Mouse (Mus musculus): ENCODE results near the gene Tmem127.
"Not testable (repeated sequence)": the region's sequence is repeated elsewhere in the genome, so short reads cannot be mapped to it uniquely, and the experiment has no call there.

The Tmem127 gene

DNA sequence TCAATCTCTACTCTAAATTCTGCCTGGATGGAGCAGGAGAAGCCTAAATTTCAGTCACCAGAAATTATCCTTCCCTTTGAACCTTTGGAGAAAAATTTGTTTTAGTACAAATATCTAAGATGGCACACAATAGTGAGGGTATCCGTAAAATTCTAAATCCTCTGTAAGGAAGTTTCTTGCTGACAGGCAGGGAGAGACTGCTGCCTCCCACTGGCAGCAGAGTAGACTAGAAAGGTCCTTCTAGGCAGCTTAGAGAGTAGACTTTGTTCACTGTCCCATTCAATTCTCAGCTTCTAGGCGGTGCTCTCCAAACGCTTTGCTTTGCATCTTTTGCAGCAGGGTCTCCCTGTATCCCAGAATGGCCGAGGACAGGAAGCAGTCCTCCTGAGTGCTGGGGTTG, 20.1 kb downstream of the Tmem127 start:
- no peak for DNase-seq (ENCODE audit: low spot score in 2 of 2)

- DNase-seq (ENCODE audit: low spot score in 2 of 2) = peak; percentile 97 to 98
Observed at GRCm38 (mm10) chr2:127269491-127270299, 22.0 kb downstream of the Tmem127 start, which contains the start of gene Stard7. Stard7 (plus strand) TSS chr2:127270218.

- DNase-seq (ENCODE audit: low spot score in 2 of 2) = peak; percentile 88 to 91
Observed at GRCm38 (mm10) chr2:127270300-127271041, 22.8 kb downstream of the Tmem127 start.

GRCm38 (mm10) chr2:127271042-127271515, 23.4 kb downstream of the Tmem127 start:
- peak in 1 of 2 experiments; percentile 10 for DNase-seq (ENCODE audit: low spot score in 2 of 2)

DNA sequence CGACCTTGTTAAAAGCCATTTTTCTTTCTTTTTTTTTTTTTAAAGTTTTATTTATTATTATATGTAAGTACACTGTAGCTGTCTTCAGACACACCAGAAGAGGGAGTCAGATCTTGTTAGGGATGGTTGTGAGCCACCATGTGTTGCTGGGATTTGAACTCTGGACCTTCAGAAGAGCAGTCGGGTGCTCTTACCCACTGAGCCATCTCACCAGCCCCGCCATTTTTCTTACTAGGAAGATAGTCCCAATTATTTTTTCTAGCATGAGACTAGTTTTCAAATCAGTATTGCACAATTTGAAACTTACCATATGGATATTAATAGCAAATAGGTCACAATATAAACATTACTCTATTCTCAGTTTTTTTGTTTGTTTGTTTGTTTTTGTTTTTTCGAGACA, 24.3 kb downstream of the Tmem127 start:
- DNase-seq (ENCODE audit: low spot score in 2 of 2) = not testable (repeated sequence)

DNA sequence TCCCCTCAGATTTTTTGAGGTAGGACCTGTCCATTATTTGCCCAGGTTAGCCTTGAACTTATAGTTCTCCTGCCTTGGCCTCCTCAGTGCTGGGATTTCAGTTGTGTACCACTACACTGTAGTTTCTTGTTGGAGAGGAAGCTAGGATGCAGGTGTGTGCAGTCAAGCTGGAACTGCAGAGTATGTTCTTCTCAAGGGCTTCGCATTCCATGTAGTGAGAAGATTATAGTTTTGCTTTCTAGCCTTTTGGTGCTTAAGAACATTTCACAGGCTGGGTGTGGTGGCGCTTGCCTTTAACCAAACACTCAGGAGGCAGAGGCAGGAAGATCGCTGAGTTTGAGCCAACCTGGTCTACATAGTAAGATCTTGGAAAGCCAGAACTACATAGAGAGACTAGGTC, 25.1 kb downstream of the Tmem127 start:
- no peak for DNase-seq (ENCODE audit: low spot score in 2 of 2)

DNA sequence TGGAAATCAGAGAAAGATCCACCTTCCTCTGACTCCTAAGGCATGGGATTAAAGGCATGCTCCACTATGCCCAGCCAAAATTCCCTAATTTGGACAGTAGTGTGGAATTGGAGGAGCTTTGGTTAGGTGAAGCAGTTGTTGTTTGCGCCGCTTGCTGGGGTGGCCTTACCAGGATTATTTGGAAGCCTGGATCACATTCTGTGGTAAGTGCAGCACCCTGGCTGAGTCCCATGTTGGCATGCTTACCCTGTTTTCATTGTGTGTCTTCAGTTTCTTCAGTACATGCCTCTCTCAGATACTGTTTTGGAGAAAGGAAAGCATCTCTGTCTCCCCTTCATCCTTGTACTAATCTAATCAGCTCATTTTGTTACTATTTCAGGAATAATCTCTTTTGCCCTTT, 26.9 kb downstream of the Tmem127 start:
- DNase-seq (ENCODE audit: low spot score in 2 of 2) = no peak

GRCm38 (mm10) chr2:127275551-127276320, 28.0 kb downstream of the Tmem127 start:
- no peak for DNase-seq (ENCODE audit: low spot score in 2 of 2)

DNA sequence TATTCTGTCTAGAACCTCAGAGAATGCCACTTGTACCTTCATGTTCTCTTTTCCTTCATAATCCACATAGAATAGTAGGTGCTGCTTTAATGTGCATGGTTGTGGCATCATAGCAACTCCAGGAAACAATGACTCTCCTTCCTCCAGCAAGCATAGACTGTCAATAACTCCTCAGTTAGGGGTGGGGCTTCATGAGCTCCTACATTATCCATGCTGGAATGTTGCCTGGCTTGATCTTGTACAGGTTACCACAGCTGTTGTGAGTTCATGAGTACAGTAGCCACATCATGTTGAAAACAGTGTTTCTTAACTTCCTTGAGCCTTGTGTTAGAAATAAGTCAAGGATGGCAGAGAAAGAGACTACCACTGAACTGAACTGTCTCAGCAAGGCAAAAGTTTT, 30.5 kb downstream of the Tmem127 start:
- DNase-seq (ENCODE audit: low spot score in 2 of 2) = no peak

- DNase-seq (ENCODE audit: low spot score in 2 of 2) = no peak
Observed at GRCm38 (mm10) chr2:127292250-127292649, 44.5 kb downstream of the Tmem127 start.

DNA sequence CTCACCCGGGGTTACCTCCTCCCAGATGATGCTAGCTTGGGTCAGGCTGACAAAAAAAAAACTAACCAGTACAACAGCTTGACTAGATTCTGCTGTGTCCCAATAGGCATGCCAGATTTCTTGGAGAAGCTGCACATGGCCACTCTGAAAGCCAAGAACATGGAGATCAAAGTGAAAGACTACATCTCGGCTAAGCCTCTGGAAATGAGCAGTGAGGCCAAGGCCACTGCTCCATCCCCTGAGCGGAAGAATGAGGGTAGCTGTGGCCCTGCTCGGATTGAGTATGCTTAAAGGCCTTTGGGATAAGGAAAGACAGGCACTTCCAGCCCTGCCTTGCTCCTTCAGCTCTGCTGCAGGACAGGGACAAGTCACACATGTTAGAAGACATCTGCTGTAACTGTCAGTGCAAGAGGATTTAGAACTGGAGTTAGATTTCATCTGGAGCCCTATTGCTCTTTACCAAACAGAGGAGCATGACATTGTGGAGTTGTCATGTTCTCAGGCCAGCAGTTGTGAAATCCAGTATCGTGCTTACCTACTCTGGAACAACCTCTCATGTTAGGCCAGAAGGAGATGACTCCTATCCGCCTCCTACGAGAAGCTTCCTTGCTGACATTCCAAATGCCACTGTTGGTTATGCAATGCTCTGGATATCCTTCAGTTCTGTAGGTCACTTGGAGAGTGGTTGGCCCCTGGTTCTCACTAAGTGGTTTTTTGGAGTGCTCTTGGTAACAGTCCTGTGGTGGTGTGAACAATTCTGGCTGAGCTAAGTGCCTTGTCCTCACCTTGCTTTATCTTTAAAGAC, 49.5 kb downstream of the Tmem127 start:
- DNase-seq (ENCODE audit: low spot score in 2 of 2) = peak; percentile 27

- no peak for DNase-seq (ENCODE audit: low spot score in 2 of 2)
Observed at GRCm38 (mm10) chr2:127298056-127298455, 50.3 kb downstream of the Tmem127 start.

GRCm38 (mm10) chr2:127300701-127301100, 53.0 kb downstream of the Tmem127 start:
- DNase-seq (ENCODE audit: low spot score in 2 of 2) = no peak

GRCm38 (mm10) chr2:127301883-127302282, 54.2 kb downstream of the Tmem127 start:
- DNase-seq (ENCODE audit: low spot score in 2 of 2) = no peak

- not testable (repeated sequence) for DNase-seq (ENCODE audit: low spot score in 2 of 2)
Observed at GRCm38 (mm10) chr2:127304192-127304591, 56.5 kb downstream of the Tmem127 start.

- DNase-seq (ENCODE audit: low spot score in 2 of 2) = no peak
Observed at GRCm38 (mm10) chr2:127304609-127305210, 57.0 kb downstream of the Tmem127 start.

DNA sequence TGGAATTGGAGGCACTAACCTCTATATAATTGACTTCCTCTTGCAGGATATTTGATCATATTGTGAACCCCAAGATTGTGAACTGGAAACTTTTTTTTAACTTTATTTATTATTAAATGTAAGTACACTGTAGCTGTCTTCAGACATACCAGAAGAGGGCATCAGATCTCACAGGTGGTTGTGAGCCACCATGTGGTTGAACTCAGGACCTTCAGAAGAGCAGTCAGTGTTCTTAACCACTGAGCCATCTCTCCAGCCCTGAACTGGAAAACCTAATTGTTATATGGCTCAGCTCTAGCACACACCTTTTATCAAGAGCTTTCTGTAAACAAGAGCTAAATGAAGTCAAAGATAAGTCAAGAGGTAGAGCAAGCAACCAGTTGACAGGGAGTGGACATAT, 58.4 kb downstream of the Tmem127 start:
- no peak for DNase-seq (ENCODE audit: low spot score in 2 of 2)

DNA sequence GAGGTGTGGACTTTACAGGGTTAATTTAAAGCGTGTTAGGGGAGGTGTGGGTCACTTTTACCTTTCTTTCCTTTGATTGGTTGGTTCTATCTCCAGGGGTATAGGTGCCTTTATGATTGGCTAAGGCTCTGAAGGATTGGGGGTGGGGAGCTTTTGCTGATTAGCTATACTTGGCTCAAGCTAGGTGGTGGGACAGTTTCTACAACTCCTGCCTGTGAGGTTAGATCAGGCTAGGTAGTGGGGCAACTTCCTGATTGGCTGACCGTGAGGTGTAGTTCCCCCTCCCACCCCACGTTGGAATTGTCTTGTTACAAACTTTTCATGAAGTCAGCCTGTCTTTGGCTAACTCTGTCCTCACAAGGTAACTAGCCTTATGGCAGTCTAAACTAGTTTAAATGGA, 59.5 kb downstream of the Tmem127 start:
- no peak for DNase-seq (ENCODE audit: low spot score in 2 of 2)

- DNase-seq (ENCODE audit: low spot score in 2 of 2) = no peak
Observed at GRCm38 (mm10) chr2:127308660-127309059, 61.0 kb downstream of the Tmem127 start.

DNA sequence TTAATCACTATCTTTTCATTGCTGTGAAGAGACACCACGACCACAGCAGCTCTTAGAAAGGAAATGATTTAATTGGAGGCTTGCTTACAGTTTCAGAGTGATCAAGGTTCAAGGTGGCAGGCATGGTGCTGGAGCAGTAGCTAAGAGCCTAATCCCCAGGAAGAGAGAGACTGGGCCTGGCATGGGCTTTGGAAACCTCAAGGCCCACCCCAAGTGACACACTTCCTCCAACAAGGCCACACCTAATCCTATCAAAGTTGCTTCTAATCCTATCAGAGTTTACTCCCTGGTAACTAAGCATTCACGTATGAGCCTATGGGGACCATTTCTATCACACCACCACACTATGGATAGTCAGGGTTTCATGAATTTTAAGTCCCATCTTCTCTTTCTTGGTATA, 62.5 kb downstream of the Tmem127 start:
- DNase-seq (ENCODE audit: low spot score in 2 of 2) = no peak

- no peak for DNase-seq (ENCODE audit: low spot score in 2 of 2)
Observed at GRCm38 (mm10) chr2:127310685-127311084, 63.0 kb downstream of the Tmem127 start.

All from heart, adult 9 months (tissue).